ENCODE assay signal across 8 mouse cellular contexts in the genomic region with DNA sequence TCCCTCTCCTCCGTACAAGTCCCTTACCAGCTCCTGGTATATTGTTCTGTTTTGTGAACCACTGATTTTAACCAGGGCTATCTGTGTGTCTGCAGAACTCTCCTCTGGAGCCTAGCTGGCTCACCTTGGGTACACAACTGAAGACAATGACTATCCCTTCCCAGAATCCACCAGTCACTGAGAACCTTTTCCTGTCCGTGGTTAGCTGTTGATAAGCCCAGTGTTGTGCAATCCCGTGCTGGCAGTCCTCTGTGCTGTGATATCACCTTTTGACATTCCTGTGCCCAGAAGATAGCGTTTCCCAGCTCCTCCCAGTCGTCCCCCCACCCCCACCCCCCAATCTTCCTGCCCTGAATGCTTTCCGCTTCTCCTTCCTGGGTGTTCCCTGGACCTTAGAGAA.
A peak's percentile ranks its signal among the peaks of the same experiment; 100 is the strongest.
DNase-seq lines count a peak whose midpoint lies in the region; ATAC-seq and TF ChIP-seq lines count a peak whose summit lies in the region.

No protein-coding gene starts in this region.

- no peak overlapping the region for H3K9ac ChIP-seq in forebrain, embryonic 11.5 days (ENCODE audit: low read length)
- H3K9ac ChIP-seq in forebrain, postnatal 0 days, result no peak overlapping the region
- no peak overlapping the region; the same call in 1 of the 2 replicates for H3K9ac ChIP-seq in liver, embryonic 11.5 days (ENCODE audit: low read depth, low read length)
- no peak overlapping the region for H3K9ac ChIP-seq in neural tube, embryonic 15.5 days (replicated peaks)

- no peaks in the 10 kb centered on the region for H3K4me1 ChIP-seq in forebrain, embryonic 11.5 days (replicated peaks; ENCODE audit: control insufficient read depth, insufficient read depth, low read length)
- 0 out of 2 replicates have a peak, but pooled peaks cover 4% of the 10 kb centered on the region for H3K4me1 ChIP-seq in forebrain, postnatal 0 days (ENCODE audit: insufficient read depth)
- peaks cover 17% of the 10 kb centered on the region for H3K4me1 ChIP-seq in liver, embryonic 11.5 days (replicated peaks; ENCODE audit: control insufficient read depth, insufficient read depth, low read length)
- peaks cover 9% of the 10 kb centered on the region for H3K4me1 ChIP-seq in neural tube, embryonic 15.5 days

- H3K9me3 ChIP-seq in forebrain, embryonic 11.5 days (ENCODE audit: control insufficient read depth, low read length), result no peaks in the 10 kb centered on the region
- H3K9me3 ChIP-seq in forebrain, postnatal 0 days (ENCODE audit: low read length), result no peaks in the 10 kb centered on the region
- H3K9me3 ChIP-seq in liver, embryonic 11.5 days (ENCODE audit: control insufficient read depth, low read length), result no peaks in the 10 kb centered on the region
- H3K9me3 ChIP-seq in neural tube, embryonic 15.5 days (replicated peaks), result no peaks in the 10 kb centered on the region

- no peak overlapping the region for H3K4me2 ChIP-seq in forebrain, embryonic 11.5 days (ENCODE audit: low read depth, low read length, severe bottlenecking)
- no peak overlapping the region for H3K4me2 ChIP-seq in forebrain, postnatal 0 days (ENCODE audit: low read depth)
- peak overlapping the region; percentile 79 for H3K4me2 ChIP-seq in liver, embryonic 11.5 days
- 0 out of 2 replicates have a peak overlapping the region, but pooled peaks have one; percentile 7 for H3K4me2 ChIP-seq in neural tube, embryonic 15.5 days

- H3K27ac ChIP-seq in forebrain, embryonic 11.5 days (ENCODE audit: low read depth, low read length), result no peak overlapping the region
- H3K27ac ChIP-seq in forebrain, postnatal 0 days (ENCODE audit: low read depth, low read length), result no peak overlapping the region
- peak overlapping the region; percentile 86 for H3K27ac ChIP-seq in liver, embryonic 11.5 days (ENCODE audit: low read depth, low read length)
- no peak overlapping the region; the same call in 1 of the 2 replicates for H3K27ac ChIP-seq in neural tube, embryonic 15.5 days (replicated peaks)

- no peak for TF ChIP-seq CTCF in forebrain, postnatal 0 days (IDR thresholded peaks at IDR 0.05; ENCODE audit: low read depth)

- no peaks in the 10 kb centered on the region for H3K27me3 ChIP-seq in forebrain, embryonic 11.5 days (ENCODE audit: control insufficient read depth, insufficient read depth, low read length)
- H3K27me3 ChIP-seq in forebrain, postnatal 0 days (ENCODE audit: insufficient read depth, low read length), result no peaks in the 10 kb centered on the region
- no peaks in the 10 kb centered on the region for H3K27me3 ChIP-seq in liver, embryonic 11.5 days (replicated peaks; ENCODE audit: control insufficient read depth, insufficient read depth, low read length)
- H3K27me3 ChIP-seq in neural tube, embryonic 15.5 days (replicated peaks), result no peaks in the 10 kb centered on the region

- DNase-seq in forebrain, embryonic 11.5 days (ENCODE audit: low spot score), result no peak
- no peak for DNase-seq in forebrain, postnatal 0 days
- peak; percentile 85 for DNase-seq in c-Kit-positive CD71-positive TER-119-negative erythroid progenitor cells, embryonic 14.5 days (ENCODE audit: low read depth)
- peak; percentile 68 for DNase-seq in heart, postnatal 4 days
- DNase-seq in liver, embryonic 11.5 days (ENCODE audit: low spot score), result peak; percentile 67
- DNase-seq in retina, embryonic 14.5 days (ENCODE audit: low spot score), result no peak

- 63% methylated on average over 6 of the region's 6 CpGs for WGBS in forebrain, embryonic 11.5 days
- WGBS in forebrain, postnatal 0 days, result 50% methylated on average over 6 of the region's 6 CpGs
- 6% methylated on average over 6 of the region's 6 CpGs for WGBS in liver, embryonic 11.5 days
- 50% methylated on average over 6 of the region's 6 CpGs for WGBS in neural tube, embryonic 15.5 days

- peak; percentile 49 for ATAC-seq in forebrain, embryonic 11.5 days (replicated peaks; ENCODE audit: low FRiP score)
- no peak for ATAC-seq in forebrain, postnatal 0 days
- peak; percentile 96 for ATAC-seq in liver, embryonic 11.5 days (replicated peaks; ENCODE audit: low FRiP score)
- ATAC-seq in neural tube, embryonic 15.5 days (ENCODE audit: low FRiP score), result no peak
- no peak for ATAC-seq in cerebellum, adult (ENCODE audit: insufficient number of reproducible peaks, low FRiP score, low TSS enrichment)

- H3K36me3 ChIP-seq in forebrain, embryonic 11.5 days (ENCODE audit: control insufficient read depth, insufficient read depth, low read length), result no peaks in the 10 kb centered on the region
- no peaks in the 10 kb centered on the region for H3K36me3 ChIP-seq in forebrain, postnatal 0 days (ENCODE audit: insufficient read depth)
- H3K36me3 ChIP-seq in liver, embryonic 11.5 days (ENCODE audit: control insufficient read depth, insufficient read depth, low read length), result no peaks in the 10 kb centered on the region
- H3K36me3 ChIP-seq in neural tube, embryonic 15.5 days, result no peaks in the 10 kb centered on the region

- no peak overlapping the region for H3K4me3 ChIP-seq in forebrain, embryonic 11.5 days (ENCODE audit: low read depth, low read length)
- H3K4me3 ChIP-seq in forebrain, postnatal 0 days (ENCODE audit: low read depth, low read length), result no peak overlapping the region
- H3K4me3 ChIP-seq in liver, embryonic 11.5 days (ENCODE audit: low read depth, low read length), result no peak overlapping the region
- H3K4me3 ChIP-seq in neural tube, embryonic 15.5 days (replicated peaks), result no peak overlapping the region

Comparison
In these comparisons a context has a peak if more than half of its experiments do, and no peak if none do; other contexts are left out.
1. ATAC-seq: peak in forebrain, embryonic 11.5 days (single experiment) and liver, embryonic 11.5 days (single experiment); none in forebrain, postnatal 0 days (single experiment), neural tube, embryonic 15.5 days (single experiment) and cerebellum, adult (single experiment).
2. DNase-seq: peak in c-Kit-positive CD71-positive TER-119-negative erythroid progenitor cells, embryonic 14.5 days (single experiment), heart, postnatal 4 days (single experiment) and liver, embryonic 11.5 days (single experiment); none in forebrain, embryonic 11.5 days (single experiment), forebrain, postnatal 0 days (single experiment) and retina, embryonic 14.5 days (single experiment).
3. H3K4me2 ChIP-seq: peak in liver, embryonic 11.5 days (single experiment) and neural tube, embryonic 15.5 days (single experiment); none in forebrain, embryonic 11.5 days (single experiment) and forebrain, postnatal 0 days (single experiment).